Mouse (Mus musculus) urinary bladder, adult 18-20 months (tissue): ENCODE measurements at regions not wholly inside any gene's neighbourhood (a gene's known extent, or its start where the extent isn't known, plus 50 kb on each side); places are given as distances from the start of the nearest gene placed in this dataset.
A peak's percentile ranks its signal among the peaks of the same experiment; 100 is the strongest.

ENCODE experiments used
- DNase-seq, 2 experiments: peaks; one replicate each; pipeline ENCODE4 v3.0.0; 2022; ENCODE audit warnings: low spot score in 2 of 2, mixed read lengths in 2 of 2

- DNase-seq = no peak
Measured at GRCm38 (mm10) chr6:59713004-59713403, 286.9 kb upstream of the Gprin3 start.

GRCm38 (mm10) chr6:59684985-59685384 is 258.9 kb upstream of the Gprin3 start:
- no peak for DNase-seq

GRCm38 (mm10) chr6:59667356-59667755 is 241.3 kb upstream of the Gprin3 start:
- peak in 1 of 2 experiments; percentile 3 for DNase-seq
